Mouse (Mus musculus): Measurements from ENCODE around the gene Clcn2. TPM values are rescaled to one million over a fixed set of nuclear protein-coding genes. Genes with fewer than 3 reads are reported as not detected.

Gene Clcn2
- polyA plus RNA-seq, 1 experiment from 2014 or later, result 4.3 TPM

GRCm38 (mm10) chr16:20700036-20700435 is 17.5 kb downstream of the Clcn2 start:
- no peak overlapping the region for H3K4me2 ChIP-seq
- ATAC-seq (ENCODE audit: extremely low read depth, insufficient number of reproducible peaks, low FRiP score, low TSS enrichment), result no peak
- H3K27ac ChIP-seq (replicated peaks), result no peak overlapping the region
- H3K4me1 ChIP-seq, result peaks cover 38% of the 10 kb centered on the region
- H3K9ac ChIP-seq, result no peak overlapping the region
- H3K4me3 ChIP-seq, result no peak overlapping the region
- H3K9me3 ChIP-seq, result no peaks in the 10 kb centered on the region
- WGBS, result 60% methylated on average over 5 of the region's 5 CpGs
- peaks cover 25% of the 10 kb centered on the region for H3K36me3 ChIP-seq
- H3K27me3 ChIP-seq (replicated peaks), result peaks cover 8% of the 10 kb centered on the region

GRCm38 (mm10) chr16:20699266-20699665 is 18.3 kb downstream of the Clcn2 start:
- WGBS, result 65% methylated on average over 5 of the region's 5 CpGs
- no peak overlapping the region for H3K4me2 ChIP-seq
- peaks cover 45% of the 10 kb centered on the region for H3K4me1 ChIP-seq
- H3K27me3 ChIP-seq (replicated peaks), result peaks cover 8% of the 10 kb centered on the region
- no peak overlapping the region for H3K4me3 ChIP-seq
- no peak overlapping the region for H3K9ac ChIP-seq
- H3K36me3 ChIP-seq, result peaks cover 23% of the 10 kb centered on the region; the same call in 1 of the 2 replicates
- no peaks in the 10 kb centered on the region for H3K9me3 ChIP-seq
- no peak overlapping the region for H3K27ac ChIP-seq (replicated peaks)
- no peak for ATAC-seq (ENCODE audit: extremely low read depth, insufficient number of reproducible peaks, low FRiP score, low TSS enrichment)

- ATAC-seq (ENCODE audit: extremely low read depth, insufficient number of reproducible peaks, low FRiP score, low TSS enrichment), result peak; percentile 20; the same call in 1 of the 2 replicates
- WGBS, result 3% methylated on average over 45 of the region's 46 CpGs
- Histone ChIP-seq H3K4me2 (peak overlapping the region; percentile 69), H3K9me3 (no peaks in the 10 kb centered on the region), H3K27me3 (replicated peaks) (peaks cover 8% of the 10 kb centered on the region), H3K27ac (replicated peaks) (peak overlapping the region; percentile 77), H3K9ac (peak overlapping the region; percentile 76), H3K36me3 (peaks cover 37% of the 10 kb centered on the region), H3K4me1 (peaks cover 39% of the 10 kb centered on the region), H3K4me3 (peak overlapping the region; percentile 45)
Measured at GRCm38 (mm10) chr16:20695622-20696323, 21.8 kb downstream of the Clcn2 start.

GRCm38 (mm10) chr16:20694781-20695180 is 22.8 kb downstream of the Clcn2 start:
- peak overlapping the region; percentile 69 for H3K4me2 ChIP-seq
- H3K4me3 ChIP-seq, result peak overlapping the region; percentile 45
- H3K9ac ChIP-seq, result peak overlapping the region; percentile 76
- peaks cover 42% of the 10 kb centered on the region for H3K36me3 ChIP-seq
- peaks cover 8% of the 10 kb centered on the region for H3K27me3 ChIP-seq (replicated peaks)
- ATAC-seq (ENCODE audit: extremely low read depth, insufficient number of reproducible peaks, low FRiP score, low TSS enrichment), result no peak
- H3K4me1 ChIP-seq, result peaks cover 39% of the 10 kb centered on the region
- peak overlapping the region; percentile 77 for H3K27ac ChIP-seq (replicated peaks)
- WGBS, result 61% methylated on average over 8 of the region's 8 CpGs
- no peaks in the 10 kb centered on the region for H3K9me3 ChIP-seq

GRCm38 (mm10) chr16:20693111-20693701 is 24.3 kb downstream of the Clcn2 start, which contains the start of gene Fam131a:
Gene Fam131a, plus strand, starts transcription at chr16:20693241.
- peaks cover 8% of the 10 kb centered on the region for H3K27me3 ChIP-seq (replicated peaks)
- H3K9me3 ChIP-seq, result no peaks in the 10 kb centered on the region
- peak; percentile 88 for ATAC-seq (ENCODE audit: extremely low read depth, insufficient number of reproducible peaks, low FRiP score, low TSS enrichment)
- peak within 1 kb of the TSS; percentile 86 for H3K9ac ChIP-seq
- H3K4me1 ChIP-seq, result peaks cover 39% of the 10 kb centered on the region
- WGBS, result under 1% methylated on average over 37 of the region's 37 CpGs
- peak within 1 kb of the TSS; percentile 84 for H3K27ac ChIP-seq (replicated peaks)
- peaks cover 45% of the 10 kb centered on the region for H3K36me3 ChIP-seq
- peak within 1 kb of the TSS; percentile 86 for H3K4me2 ChIP-seq
- peak within 1 kb of the TSS; percentile 68 for H3K4me3 ChIP-seq

GRCm38 (mm10) chr16:20692241-20692965 is 25.1 kb downstream of the Clcn2 start:
- H3K27me3 ChIP-seq (replicated peaks), result peaks cover 8% of the 10 kb centered on the region
- peak overlapping the region; percentile 86 for H3K4me2 ChIP-seq
- no peak for ATAC-seq (ENCODE audit: extremely low read depth, insufficient number of reproducible peaks, low FRiP score, low TSS enrichment)
- peaks cover 53% of the 10 kb centered on the region for H3K36me3 ChIP-seq
- peak overlapping the region; percentile 84; the same call in 1 of the 2 replicates for H3K27ac ChIP-seq (replicated peaks)
- peaks cover 39% of the 10 kb centered on the region for H3K4me1 ChIP-seq
- no peaks in the 10 kb centered on the region for H3K9me3 ChIP-seq
- WGBS, result 46% methylated on average over 16 of the region's 16 CpGs
- 0 out of 2 replicates have a peak overlapping the region, but pooled peaks have one; percentile 14 for H3K9ac ChIP-seq
- H3K4me3 ChIP-seq, result peak overlapping the region; percentile 68

- peaks cover 37% of the 10 kb centered on the region for H3K4me1 ChIP-seq
- peaks cover 7% of the 10 kb centered on the region for H3K27me3 ChIP-seq (replicated peaks)
- 59% methylated on average over 1 of the region's 1 CpGs for WGBS
- H3K27ac ChIP-seq (replicated peaks), result no peak overlapping the region
- H3K4me2 ChIP-seq, result no peak overlapping the region
- no peak overlapping the region for H3K4me3 ChIP-seq
- peaks cover 61% of the 10 kb centered on the region for H3K36me3 ChIP-seq
- no peaks in the 10 kb centered on the region for H3K9me3 ChIP-seq
- no peak overlapping the region for H3K9ac ChIP-seq
- no peak for ATAC-seq (ENCODE audit: extremely low read depth, insufficient number of reproducible peaks, low FRiP score, low TSS enrichment)
Measured at GRCm38 (mm10) chr16:20691617-20692016, 25.9 kb downstream of the Clcn2 start.

- H3K36me3 ChIP-seq, result peaks cover 70% of the 10 kb centered on the region
- no peak overlapping the region for H3K4me2 ChIP-seq
- H3K4me1 ChIP-seq, result peaks cover 29% of the 10 kb centered on the region
- H3K27ac ChIP-seq (replicated peaks), result no peak overlapping the region
- no peaks in the 10 kb centered on the region for H3K9me3 ChIP-seq
- no peak overlapping the region for H3K4me3 ChIP-seq
- WGBS, result 73% methylated on average over 3 of the region's 3 CpGs
- H3K27me3 ChIP-seq (replicated peaks), result peaks cover 4% of the 10 kb centered on the region; the same call in 1 of the 2 replicates
- ATAC-seq (ENCODE audit: extremely low read depth, insufficient number of reproducible peaks, low FRiP score, low TSS enrichment), result no peak
- H3K9ac ChIP-seq, result no peak overlapping the region
Measured at GRCm38 (mm10) chr16:20690774-20691173, 26.8 kb downstream of the Clcn2 start.

- Histone ChIP-seq H3K9me3 (no peaks in the 10 kb centered on the region), H3K4me3 (no peak overlapping the region), H3K36me3 (peaks cover 91% of the 10 kb centered on the region), H3K27ac (replicated peaks) (peak overlapping the region; percentile 58), H3K4me2 (no peak overlapping the region), H3K4me1 (peaks cover 34% of the 10 kb centered on the region), H3K9ac (peak overlapping the region; percentile 50), H3K27me3 (replicated peaks) (no peaks in the 10 kb centered on the region)
- ATAC-seq (ENCODE audit: extremely low read depth, insufficient number of reproducible peaks, low FRiP score, low TSS enrichment), result no peak
- WGBS, result 70% methylated on average over 10 of the region's 10 CpGs
Measured at GRCm38 (mm10) chr16:20677974-20678675, 39.4 kb downstream of the Clcn2 start.

GRCm38 (mm10) chr16:20677380-20677779 is 40.2 kb downstream of the Clcn2 start:
- WGBS, result 81% methylated on average over 5 of the region's 5 CpGs
- peak overlapping the region; percentile 50 for H3K9ac ChIP-seq
- ATAC-seq (ENCODE audit: extremely low read depth, insufficient number of reproducible peaks, low FRiP score, low TSS enrichment), result no peak

GRCm38 (mm10) chr16:20676702-20677101 is 40.8 kb downstream of the Clcn2 start:
- Histone ChIP-seq H3K4me2 (no peak overlapping the region), H3K4me1 (peaks cover 40% of the 10 kb centered on the region), H3K9me3 (no peaks in the 10 kb centered on the region), H3K4me3 (no peak overlapping the region), H3K27me3 (replicated peaks) (no peaks in the 10 kb centered on the region), H3K9ac (no peak overlapping the region), H3K36me3 (peaks cover 76% of the 10 kb centered on the region), H3K27ac (replicated peaks) (no peak overlapping the region)
- WGBS, result 84% methylated on average over 4 of the region's 4 CpGs
- ATAC-seq (ENCODE audit: extremely low read depth, insufficient number of reproducible peaks, low FRiP score, low TSS enrichment), result no peak

More at GRCm38 (mm10) chr16:20677380-20677779, 40.2 kb downstream of the Clcn2 start:
- Histone ChIP-seq H3K27ac (replicated peaks) (peak overlapping the region; percentile 58), H3K4me1 (peaks cover 34% of the 10 kb centered on the region), H3K27me3 (replicated peaks) (no peaks in the 10 kb centered on the region), H3K4me2 (no peak overlapping the region), H3K4me3 (no peak overlapping the region), H3K9me3 (no peaks in the 10 kb centered on the region), H3K36me3 (peaks cover 83% of the 10 kb centered on the region)

Measured in heart, embryonic 13.5 days (tissue).